Mouse (Mus musculus) duodenum, adult 2 months (tissue): Measurements from ENCODE around the gene Cyld. TPM values are rescaled to one million over a fixed set of nuclear protein-coding genes. Genes with fewer than 3 reads are reported as not detected.

Source experiments
- polyA plus RNA-seq: library from polyadenylated mRNA; depleted of rRNA; stranded (reverse); fragments of >200 nt; gene quantifications from 2 replicates; pipeline ENCODE4 v1.2.3, GENCODE M21; 2012; ENCODE audit warnings: low replicate concordance; rRNA removed

Cyld gene
- polyA plus RNA-seq: 2.9 and 3.2 TPM in 2 replicates

DNA sequence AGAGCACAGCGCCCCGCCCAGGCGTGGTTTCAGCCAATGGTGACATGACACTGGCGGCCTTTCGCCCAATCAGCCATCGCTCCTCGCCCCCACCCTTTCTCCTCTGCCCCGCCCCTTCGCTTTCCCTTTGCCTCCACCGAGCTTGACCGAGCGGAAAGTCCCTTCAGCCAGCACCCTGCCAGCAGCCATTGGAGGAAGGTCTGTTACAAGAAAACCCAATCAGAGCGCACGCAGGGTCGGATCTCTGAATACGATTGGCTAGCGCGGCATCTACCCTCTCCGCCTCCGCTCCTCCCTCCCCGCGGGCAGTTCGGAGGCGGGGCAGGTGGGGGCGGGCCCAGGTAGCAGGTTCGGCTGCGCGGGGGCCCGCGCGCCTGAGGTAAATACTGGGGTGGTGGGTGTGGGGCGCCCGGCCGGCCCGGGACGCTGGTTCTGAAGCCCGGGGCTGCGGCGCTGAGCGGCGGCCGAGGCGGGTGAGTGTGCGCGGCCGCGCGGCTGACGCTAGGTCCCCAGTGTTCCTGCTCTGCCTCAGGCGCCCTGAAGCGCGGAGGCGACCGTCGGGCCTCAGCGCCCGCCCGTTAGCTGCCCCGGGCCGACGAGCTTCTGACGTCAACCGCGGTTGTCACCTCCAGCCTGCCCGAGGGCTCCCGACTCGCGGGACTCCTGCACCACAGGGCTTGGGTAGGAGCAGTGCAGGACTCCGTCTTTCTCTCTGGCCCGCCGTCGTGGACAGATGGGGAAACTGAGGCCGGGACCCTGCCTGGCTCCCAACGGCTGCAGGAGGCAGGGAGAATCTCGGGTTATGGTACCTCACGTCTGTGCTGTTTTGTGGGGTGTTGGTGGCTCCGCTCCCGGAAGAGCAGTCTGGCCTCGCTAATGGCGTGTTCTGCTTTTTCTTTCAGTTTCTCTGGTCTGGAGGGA lies at the start of gene Cyld:
Cyld (plus strand) TSS at position 308 of the 921 bp plus-strand sequence.

Other genes with a start within 250 kb of the Cyld start
- gene Nkd1, start 175.7 kb upstream of the Cyld start, polyA plus RNA-seq: 21.3 and 22.1 TPM in 2 replicates
- 56.0 and 312 TPM in 2 replicates for gene Snx20, start 60.9 kb upstream of the Cyld start, polyA plus RNA-seq
- gene Nod2, start 49.7 kb upstream of the Cyld start, polyA plus RNA-seq: 2.2 TPM in 2 replicates